Mouse (Mus musculus): ENCODE measurements at regions not wholly inside any gene's neighbourhood (a gene's known extent, or its start where the extent isn't known, plus 50 kb on each side); places are given as distances from the start of the nearest gene placed in this dataset.

DNA sequence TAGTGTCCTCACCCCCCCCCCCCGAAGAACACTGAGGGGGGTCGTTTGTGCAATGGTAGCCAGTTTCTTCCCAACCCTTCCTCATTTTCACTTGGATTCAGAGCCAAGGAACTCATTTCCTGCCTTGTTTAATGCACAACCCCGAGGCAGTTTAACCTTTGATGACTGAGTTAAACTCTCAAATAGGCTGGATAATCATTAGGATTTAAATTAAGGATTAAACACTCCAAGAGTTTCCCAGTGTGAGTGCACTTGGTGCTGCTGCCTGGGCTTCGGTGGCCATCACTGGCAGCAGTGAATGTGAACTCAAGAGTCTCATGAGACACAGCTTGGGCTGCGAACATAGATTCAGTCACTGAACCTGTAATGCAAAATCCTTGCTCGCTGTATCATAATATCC, 124.7 kb upstream of the St8sia2 start:
- H3K4me3 ChIP-seq (ENCODE audit: low read depth, low read length), result no peak overlapping the region
- no peak for ATAC-seq (ENCODE audit: insufficient number of reproducible peaks, low FRiP score, low TSS enrichment, low read depth)
- H3K4me2 ChIP-seq (ENCODE audit: low read depth, severe bottlenecking), result no peak overlapping the region
- H3K27ac ChIP-seq (replicated peaks; ENCODE audit: low read depth, low read length), result no peak overlapping the region
- H3K27me3 ChIP-seq (ENCODE audit: control insufficient read depth, insufficient read depth, low read length), result no peaks in the 10 kb centered on the region
- WGBS, result 54% methylated on average over 6 of the region's 6 CpGs
- no peak for DNase-seq (ENCODE audit: low spot score)
- H3K9me3 ChIP-seq (ENCODE audit: control insufficient read depth, low read length), result no peaks in the 10 kb centered on the region
- H3K9ac ChIP-seq (ENCODE audit: low read length), result no peak overlapping the region
- H3K36me3 ChIP-seq (ENCODE audit: control insufficient read depth, insufficient read depth, low read length), result no peaks in the 10 kb centered on the region
- H3K4me1 ChIP-seq (ENCODE audit: control insufficient read depth, insufficient read depth, low read length), result no peaks in the 10 kb centered on the region

DNA sequence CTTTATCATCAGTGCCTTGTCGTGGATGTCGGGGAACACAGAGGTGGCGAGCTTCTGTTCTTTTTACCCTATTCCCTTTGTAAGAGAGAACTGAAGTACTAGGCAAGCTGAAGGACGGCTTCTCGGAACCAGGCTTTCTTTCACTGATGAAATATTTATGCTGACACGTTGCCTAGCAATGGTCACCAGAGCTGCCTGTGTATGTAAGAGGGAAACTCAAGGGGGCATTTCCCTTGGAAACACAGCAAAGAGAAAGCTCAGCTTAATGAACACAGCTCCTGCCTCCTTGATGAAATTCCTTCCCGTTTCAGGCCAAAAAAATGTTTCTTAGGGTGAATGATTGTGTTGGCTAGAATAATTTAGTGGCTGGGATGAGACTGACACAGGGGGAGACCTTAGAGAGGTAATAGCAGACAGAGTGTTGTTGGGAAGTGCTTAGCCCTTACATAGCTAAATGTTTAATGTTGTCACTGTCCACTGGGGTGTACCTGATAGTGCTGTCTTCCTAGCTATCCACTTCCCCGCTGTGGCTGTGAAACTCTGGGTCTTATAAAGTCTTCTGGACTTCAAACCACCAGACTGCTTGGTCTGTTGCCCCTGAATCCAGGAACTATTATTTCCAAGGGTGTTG, 116.8 kb upstream of the St8sia2 start:
- 86% methylated on average over 8 of the region's 8 CpGs for WGBS
- ATAC-seq (ENCODE audit: insufficient number of reproducible peaks, low FRiP score, low TSS enrichment, low read depth), result no peak

DNA sequence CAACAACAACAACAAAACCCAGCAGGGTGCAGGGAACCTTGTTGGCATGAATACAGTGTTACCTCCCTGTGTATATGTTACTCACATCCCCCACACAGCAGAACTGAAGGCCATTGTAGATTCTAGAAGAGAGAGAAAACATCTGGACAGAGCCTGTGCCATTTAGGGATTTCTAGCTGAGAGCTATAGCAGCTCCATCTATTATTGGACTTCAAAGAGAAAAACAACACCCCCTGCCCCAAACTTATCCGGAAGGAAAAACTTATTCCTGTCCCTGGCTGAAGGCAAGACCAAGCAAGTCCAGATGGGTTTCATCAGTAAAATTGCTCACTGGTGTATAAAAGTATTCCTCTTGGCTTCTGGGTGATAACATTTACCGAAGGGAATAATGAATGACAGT, 98.6 kb upstream of the St8sia2 start:
- H3K4me1 ChIP-seq (ENCODE audit: control insufficient read depth, insufficient read depth, low read length), result 0 out of 2 replicates have a peak, but pooled peaks cover 3% of the 10 kb centered on the region
- H3K27me3 ChIP-seq (ENCODE audit: control insufficient read depth, insufficient read depth, low read length), result no peaks in the 10 kb centered on the region
- ATAC-seq (ENCODE audit: insufficient number of reproducible peaks, low FRiP score, low TSS enrichment, low read depth) (no peak; the same call in 1 of the 2 replicates), DNase-seq (ENCODE audit: low spot score) (no peak)
- WGBS, result 6% methylated on average over 2 of the region's 2 CpGs
- H3K9me3 ChIP-seq (ENCODE audit: control insufficient read depth, low read length), result no peaks in the 10 kb centered on the region
- no peak overlapping the region for H3K9ac ChIP-seq (ENCODE audit: low read length)
- H3K27ac ChIP-seq (replicated peaks; ENCODE audit: low read depth, low read length), result no peak overlapping the region
- no peak overlapping the region for H3K4me2 ChIP-seq (ENCODE audit: low read depth, severe bottlenecking)
- H3K36me3 ChIP-seq (ENCODE audit: control insufficient read depth, insufficient read depth, low read length), result no peaks in the 10 kb centered on the region
- H3K4me3 ChIP-seq (ENCODE audit: low read depth, low read length), result no peak overlapping the region

More for the DNA sequence above, 116.8 kb upstream of the St8sia2 start:
- Histone ChIP-seq H3K4me3 (ENCODE audit: low read depth, low read length) (no peak overlapping the region), H3K9me3 (ENCODE audit: control insufficient read depth, low read length) (no peaks in the 10 kb centered on the region), H3K4me1 (ENCODE audit: control insufficient read depth, insufficient read depth, low read length) (no peaks in the 10 kb centered on the region), H3K4me2 (ENCODE audit: low read depth, severe bottlenecking) (no peak overlapping the region), H3K27ac (replicated peaks; ENCODE audit: low read depth, low read length) (no peak overlapping the region), H3K9ac (ENCODE audit: low read length) (no peak overlapping the region), H3K27me3 (ENCODE audit: control insufficient read depth, insufficient read depth, low read length) (no peaks in the 10 kb centered on the region), H3K36me3 (ENCODE audit: control insufficient read depth, insufficient read depth, low read length) (no peaks in the 10 kb centered on the region)
- DNase-seq (ENCODE audit: low spot score), result no peak

DNA sequence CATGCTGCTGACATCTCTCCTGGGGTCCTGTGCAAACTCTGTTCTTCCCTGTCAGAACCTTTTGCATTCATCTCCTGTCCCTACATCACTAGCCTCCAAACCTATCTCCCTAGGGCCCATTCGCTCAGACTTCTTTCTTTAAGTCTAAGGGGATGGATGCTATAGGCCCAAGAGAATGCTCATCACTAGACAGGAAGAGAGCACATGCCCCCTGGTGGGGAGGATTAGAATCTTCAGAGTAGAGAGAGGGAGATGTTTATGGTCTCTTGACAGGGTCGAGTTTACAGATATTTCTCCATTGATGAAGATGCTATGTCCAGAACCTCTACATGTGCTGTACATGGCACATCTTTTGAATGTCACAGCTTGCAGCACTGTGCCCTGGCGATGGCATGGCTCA, 94.9 kb upstream of the St8sia2 start:
- H3K9ac ChIP-seq (ENCODE audit: low read length), result no peak overlapping the region
- H3K27ac ChIP-seq (replicated peaks; ENCODE audit: low read depth, low read length), result no peak overlapping the region
- H3K4me2 ChIP-seq (ENCODE audit: low read depth, severe bottlenecking), result no peak overlapping the region
- H3K4me3 ChIP-seq (ENCODE audit: low read depth, low read length), result no peak overlapping the region
- WGBS, result 77% methylated on average over 3 of the region's 3 CpGs
- H3K4me1 ChIP-seq (ENCODE audit: control insufficient read depth, insufficient read depth, low read length), result 0 out of 2 replicates have a peak, but pooled peaks cover 3% of the 10 kb centered on the region
- no peaks in the 10 kb centered on the region for H3K36me3 ChIP-seq (ENCODE audit: control insufficient read depth, insufficient read depth, low read length)
- H3K27me3 ChIP-seq (ENCODE audit: control insufficient read depth, insufficient read depth, low read length), result no peaks in the 10 kb centered on the region
- H3K9me3 ChIP-seq (ENCODE audit: control insufficient read depth, low read length), result no peaks in the 10 kb centered on the region
- ATAC-seq (ENCODE audit: insufficient number of reproducible peaks, low FRiP score, low TSS enrichment, low read depth) (no peak), DNase-seq (ENCODE audit: low spot score) (no peak)

DNA sequence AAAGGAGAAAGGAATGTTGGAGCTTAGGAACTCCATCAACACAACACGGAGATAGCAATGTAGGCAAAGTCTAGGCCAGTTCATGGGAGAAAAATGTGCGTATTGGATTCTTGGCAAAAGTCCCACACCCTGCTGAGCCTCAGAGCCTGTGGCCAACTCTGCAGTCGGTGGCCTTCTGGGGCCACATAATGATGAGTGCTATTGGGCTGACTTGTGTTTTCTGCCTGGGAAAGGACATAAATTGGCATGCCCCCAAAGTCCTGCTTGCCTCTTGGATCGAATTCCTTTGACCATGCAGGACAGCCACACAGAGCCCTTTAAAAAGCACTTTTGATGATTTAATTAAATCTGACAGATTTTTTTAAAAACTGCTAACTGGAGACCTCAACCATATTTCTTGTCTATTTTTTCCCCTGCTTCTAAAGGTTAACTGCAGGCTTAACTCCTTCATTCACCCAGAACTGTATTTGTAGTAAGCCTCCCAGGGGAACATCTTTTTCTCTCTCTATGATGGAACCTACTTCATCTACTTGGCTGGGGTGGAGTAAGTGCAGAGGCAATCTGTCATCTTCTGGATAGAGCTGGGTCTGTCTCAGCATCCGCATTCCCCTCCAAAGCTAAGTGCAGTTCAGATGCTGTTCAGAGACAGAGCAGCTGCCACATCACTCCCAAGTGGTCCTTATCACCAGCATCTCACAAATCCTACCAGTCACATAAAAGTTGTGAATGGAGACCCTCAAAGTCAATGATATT, 93.9 kb upstream of the St8sia2 start:
- H3K9ac ChIP-seq (ENCODE audit: low read length), result no peak overlapping the region
- ATAC-seq (ENCODE audit: insufficient number of reproducible peaks, low FRiP score, low TSS enrichment, low read depth) (no peak), DNase-seq (ENCODE audit: low spot score) (no peak)
- H3K4me2 ChIP-seq (ENCODE audit: low read depth, severe bottlenecking), result no peak overlapping the region
- H3K4me3 ChIP-seq (ENCODE audit: low read depth, low read length), result no peak overlapping the region
- WGBS, result 64% methylated on average over 5 of the region's 5 CpGs
- H3K27me3 ChIP-seq (ENCODE audit: control insufficient read depth, insufficient read depth, low read length), result no peaks in the 10 kb centered on the region
- 0 out of 2 replicates have a peak, but pooled peaks cover 3% of the 10 kb centered on the region for H3K4me1 ChIP-seq (ENCODE audit: control insufficient read depth, insufficient read depth, low read length)
- H3K9me3 ChIP-seq (ENCODE audit: control insufficient read depth, low read length), result no peaks in the 10 kb centered on the region
- no peaks in the 10 kb centered on the region for H3K36me3 ChIP-seq (ENCODE audit: control insufficient read depth, insufficient read depth, low read length)
- no peak overlapping the region for H3K27ac ChIP-seq (replicated peaks; ENCODE audit: low read depth, low read length)

DNA sequence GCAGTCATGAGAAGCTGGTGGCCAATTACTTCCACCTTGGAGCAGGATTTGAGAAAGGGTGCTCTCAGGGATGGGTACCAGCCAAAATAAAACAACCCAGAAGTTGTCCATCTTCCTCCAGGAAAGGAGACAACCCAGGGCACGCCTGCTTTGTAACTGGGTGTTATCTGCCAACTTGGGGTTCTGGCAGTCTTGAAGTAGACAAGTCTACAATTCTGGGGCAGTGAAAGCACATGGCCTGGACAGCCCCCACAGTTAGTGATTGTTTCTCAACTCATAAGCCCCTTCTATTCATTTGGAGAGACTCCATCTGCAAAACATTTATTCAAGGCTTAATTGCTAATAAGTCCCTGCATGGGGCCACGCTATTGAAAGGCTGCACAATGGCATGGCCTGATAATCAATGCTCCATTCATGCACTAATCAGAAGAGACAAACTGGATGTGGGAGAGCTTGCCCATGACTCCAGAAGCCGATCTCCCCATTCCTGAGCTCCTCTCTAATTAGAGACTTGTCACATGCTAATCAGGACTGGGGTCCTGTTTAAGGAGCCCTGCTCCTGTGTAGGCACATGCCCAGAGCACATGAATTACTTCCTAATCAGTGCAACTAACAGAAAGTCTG, 78.0 kb upstream of the St8sia2 start:
- no peaks in the 10 kb centered on the region; the same call in 1 of the 2 replicates for H3K9me3 ChIP-seq (ENCODE audit: control insufficient read depth, low read length)
- no peak overlapping the region for H3K27ac ChIP-seq (replicated peaks; ENCODE audit: low read depth, low read length)
- H3K4me1 ChIP-seq (ENCODE audit: control insufficient read depth, insufficient read depth, low read length), result no peaks in the 10 kb centered on the region
- no peaks in the 10 kb centered on the region for H3K36me3 ChIP-seq (ENCODE audit: control insufficient read depth, insufficient read depth, low read length)
- no peak overlapping the region for H3K9ac ChIP-seq (ENCODE audit: low read length)
- H3K27me3 ChIP-seq (ENCODE audit: control insufficient read depth, insufficient read depth, low read length), result no peaks in the 10 kb centered on the region
- ATAC-seq (ENCODE audit: insufficient number of reproducible peaks, low FRiP score, low TSS enrichment, low read depth) (no peak), DNase-seq (ENCODE audit: low spot score) (no peak)
- 56% methylated on average over 3 of the region's 3 CpGs for WGBS
- no peak overlapping the region for H3K4me2 ChIP-seq (ENCODE audit: low read depth, severe bottlenecking)
- H3K4me3 ChIP-seq (ENCODE audit: low read depth, low read length), result no peak overlapping the region

DNA sequence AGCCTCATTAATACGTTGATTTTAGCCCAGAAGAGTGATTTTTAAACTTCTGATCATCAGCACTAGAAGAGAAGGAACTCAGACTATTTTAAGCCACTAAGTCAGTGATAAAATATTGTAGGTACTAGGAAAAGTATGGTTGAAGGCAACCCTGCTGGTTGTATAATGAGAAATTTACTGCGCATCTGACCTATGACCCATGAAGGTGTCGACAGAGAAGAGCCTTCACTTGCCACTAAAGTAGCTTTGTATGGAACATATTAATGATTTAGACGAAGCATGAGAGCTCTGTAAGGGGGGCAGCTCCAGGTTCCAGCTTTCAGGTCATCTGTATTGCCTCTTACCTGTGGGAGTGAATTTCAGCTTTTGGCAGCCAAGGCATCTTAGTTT, 67.4 kb upstream of the St8sia2 start:
- WGBS, result 43% methylated on average over 4 of the region's 4 CpGs
- Histone ChIP-seq H3K4me3 (ENCODE audit: low read depth, low read length) (no peak overlapping the region), H3K9ac (ENCODE audit: low read length) (no peak overlapping the region), H3K27ac (replicated peaks; ENCODE audit: low read depth, low read length) (no peak overlapping the region), H3K4me1 (ENCODE audit: control insufficient read depth, insufficient read depth, low read length) (0 out of 2 replicates have a peak, but pooled peaks cover 8% of the 10 kb centered on the region), H3K27me3 (ENCODE audit: control insufficient read depth, insufficient read depth, low read length) (no peaks in the 10 kb centered on the region), H3K36me3 (ENCODE audit: control insufficient read depth, insufficient read depth, low read length) (no peaks in the 10 kb centered on the region), H3K9me3 (ENCODE audit: control insufficient read depth, low read length) (no peaks in the 10 kb centered on the region), H3K4me2 (ENCODE audit: low read depth, severe bottlenecking) (no peak overlapping the region)
- ATAC-seq (ENCODE audit: insufficient number of reproducible peaks, low FRiP score, low TSS enrichment, low read depth) (no peak), DNase-seq (ENCODE audit: low spot score) (no peak)

DNA sequence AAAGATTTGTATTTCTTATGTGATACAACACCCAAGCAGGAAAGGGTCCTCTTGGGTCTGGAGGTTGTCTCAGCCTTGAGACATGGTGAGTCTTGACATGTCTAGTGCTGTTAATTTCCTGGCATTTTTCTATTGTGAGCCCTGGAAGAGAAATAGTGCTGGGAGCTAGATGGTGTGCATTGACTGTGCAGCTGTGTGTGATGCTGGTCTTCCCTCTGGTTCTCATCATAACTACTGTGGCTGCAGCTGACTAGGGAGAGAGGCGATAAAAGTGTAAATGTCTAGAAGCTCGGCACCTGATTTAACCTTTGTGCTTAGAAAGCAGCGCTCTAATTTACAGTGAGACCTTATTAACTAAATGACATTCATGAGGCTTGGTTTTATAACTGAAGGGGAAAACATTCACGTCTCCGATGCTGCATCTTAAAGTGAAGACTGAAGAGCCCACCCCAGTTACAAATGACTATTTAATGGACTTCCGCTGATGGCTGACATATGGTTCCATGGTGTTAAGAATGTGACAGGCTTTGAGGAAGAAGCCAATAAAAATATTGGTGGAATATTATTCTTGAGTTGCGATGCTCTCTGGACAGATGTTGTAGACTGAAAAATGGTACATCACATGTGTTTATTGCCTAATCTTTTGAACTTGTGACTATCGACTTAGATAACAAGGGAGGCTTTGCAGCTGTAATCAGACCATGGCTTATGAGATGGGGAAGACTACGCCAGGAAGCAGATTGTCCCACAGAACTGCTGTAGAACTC, 66.8 kb upstream of the St8sia2 start:
- Histone ChIP-seq H3K36me3 (ENCODE audit: control insufficient read depth, insufficient read depth, low read length) (no peaks in the 10 kb centered on the region), H3K4me1 (ENCODE audit: control insufficient read depth, insufficient read depth, low read length) (0 out of 2 replicates have a peak, but pooled peaks cover 8% of the 10 kb centered on the region), H3K9ac (ENCODE audit: low read length) (no peak overlapping the region), H3K27ac (replicated peaks; ENCODE audit: low read depth, low read length) (no peak overlapping the region), H3K4me2 (ENCODE audit: low read depth, severe bottlenecking) (no peak overlapping the region), H3K27me3 (ENCODE audit: control insufficient read depth, insufficient read depth, low read length) (no peaks in the 10 kb centered on the region), H3K4me3 (ENCODE audit: low read depth, low read length) (no peak overlapping the region), H3K9me3 (ENCODE audit: control insufficient read depth, low read length) (no peaks in the 10 kb centered on the region)
- DNase-seq (ENCODE audit: low spot score) (no peak), ATAC-seq (ENCODE audit: insufficient number of reproducible peaks, low FRiP score, low TSS enrichment, low read depth) (no peak)
- 43% methylated on average over 9 of the region's 9 CpGs for WGBS

Measured in limb, embryonic 11.5 days (tissue).